Mouse (Mus musculus): Measurements from ENCODE around the gene Fam208b. TPM values are rescaled to one million over a fixed set of nuclear protein-coding genes. Genes with fewer than 3 reads are reported as not detected.

The Fam208b gene
- total and polyA plus RNA-seq, 3 experiments = 12.5 to 28.1 (median 26.4) TPM

DNA sequence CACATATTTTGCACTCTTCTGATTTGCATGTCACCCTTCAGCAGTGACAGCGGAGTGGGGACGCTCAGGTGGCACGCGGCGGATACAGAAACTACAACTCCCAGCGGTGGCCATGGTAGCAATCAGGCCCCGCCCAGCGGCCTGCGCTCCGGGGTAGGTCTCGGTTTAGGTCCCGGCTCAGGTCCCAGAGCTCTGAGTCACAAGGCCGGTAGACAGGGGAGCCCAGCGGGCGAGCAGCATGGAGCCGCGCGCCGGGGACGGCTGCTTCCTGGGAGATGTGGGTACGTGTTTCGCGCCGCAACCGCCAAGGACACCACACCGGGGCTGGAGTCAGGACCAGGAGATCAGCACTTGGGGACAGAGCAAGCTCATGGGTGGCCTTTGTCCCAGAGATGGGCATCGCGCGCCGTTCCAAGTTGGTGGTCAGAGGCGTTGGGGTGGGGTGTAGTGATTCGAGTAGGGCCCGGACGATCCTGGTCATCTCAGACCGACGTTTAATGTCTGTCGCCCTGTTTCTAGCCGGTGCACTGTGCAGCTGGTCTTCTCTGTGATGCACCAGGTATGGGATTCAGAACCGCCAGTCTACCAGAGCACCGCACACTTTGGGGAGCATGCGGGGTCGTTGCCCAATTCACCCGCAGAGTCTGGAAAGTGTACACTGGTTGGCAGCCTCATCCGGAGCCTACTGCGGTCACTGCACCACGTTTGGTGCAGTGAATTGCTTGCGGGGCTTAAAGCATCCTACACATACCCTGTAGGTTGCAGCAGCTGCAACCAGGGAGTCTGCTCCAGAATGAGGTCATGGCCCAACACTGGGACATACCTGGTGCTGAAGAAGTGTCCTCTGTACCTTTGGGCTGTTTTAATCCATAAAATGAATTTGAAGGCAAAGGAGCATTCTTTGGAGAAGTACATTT lies 23.2 kb upstream of the Fam208b start, which contains the start of gene Asb13 (continued):
- TF ChIP-seq GABPA (IDR thresholded peaks at IDR 0.05; ENCODE audit: insufficient replicate concordance, low read depth, low read length) (no peak; the same call in 1 of the 2 replicates), MAFK (IDR thresholded peaks at IDR 0.05; ENCODE audit: insufficient replicate concordance, low read length) (no peak), CTCF (conservative IDR thresholded peaks at IDR 0.05 in 1 of 2, IDR thresholded peaks at IDR 0.05 in 1 of 2; ENCODE audit: low read depth in 2 of 2, low read length in 2 of 2) (no peak), UBTF (IDR thresholded peaks at IDR 0.05; ENCODE audit: low read depth, low read length) (peak; percentile 85; the same call in 1 of the 2 replicates), BHLHE40 (IDR thresholded peaks at IDR 0.05; ENCODE audit: low read depth, low read length) (peak; percentile 98), SIN3A (IDR thresholded peaks at IDR 0.05; ENCODE audit: low read length) (peak; percentile 84), USF2 (conservative IDR thresholded peaks at IDR 0.05; ENCODE audit: low read depth, low read length) (no peak), RAD21 (IDR thresholded peaks at IDR 0.05; ENCODE audit: low read depth, low read length) (no peak), SMC3 (IDR thresholded peaks at IDR 0.05; ENCODE audit: low read depth, low read length) (no peak)

DNA sequence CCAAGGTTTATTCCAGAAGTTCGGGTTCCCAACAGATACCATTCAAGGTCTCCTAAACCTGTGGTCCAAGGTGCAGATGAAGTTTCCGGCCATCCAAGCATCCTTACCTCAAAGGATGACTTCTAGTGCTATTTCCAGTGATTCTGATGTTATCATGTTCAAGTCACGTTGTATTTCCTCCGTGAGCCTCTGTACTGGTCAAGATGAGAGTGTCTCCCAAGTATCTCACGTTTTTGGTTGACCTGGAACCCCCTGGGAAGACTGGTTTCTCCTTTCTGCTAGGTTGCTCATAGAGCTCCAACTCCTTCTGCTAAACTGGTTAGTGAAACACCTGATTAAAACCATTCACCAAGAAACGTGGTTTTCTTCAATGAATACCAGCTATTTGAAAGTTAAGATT lies 22.2 kb upstream of the Fam208b start:
- H3K27me3 ChIP-seq (replicated peaks) = peaks cover 23% of the 10 kb centered on the region
- no peak for TF ChIP-seq MEF2A (IDR thresholded peaks at IDR 0.05; ENCODE audit: borderline replicate concordance, low read depth, low read length)
- no peak for DNase-seq (ENCODE audit: extremely low read depth)
- in situ Hi-C loops (cut with MboI; ENCODE audit: low pct_ligation_motif_present, low pct_unique_long_range_greater_than_20kb, low sequenced_read_pairs) (no loop called here), dilution Hi-C loops (cut with MboI; ENCODE audit: extremely low pct_ligation_motif_present, extremely low pct_unique_long_range_greater_than_20kb, low sequenced_read_pairs) (no loop called here)
- H3K36me3 ChIP-seq (replicated peaks in 1 of 2; ENCODE audit: control insufficient read depth in 1 of 2, insufficient read depth in 1 of 2, low read length in 1 of 2) = no peaks in the 10 kb centered on the region
- H3K4me3 ChIP-seq (replicated peaks in 1 of 3; ENCODE audit: low read depth in 2 of 3, low read length in 2 of 3, poor library complexity in 1 of 3) = no peak overlapping the region
- H3K9me3 ChIP-seq (replicated peaks; ENCODE audit: low read length) = peaks cover 7% of the 10 kb centered on the region
- peaks cover 4 to 15% of the 10 kb centered on the region in 2 experiments; a peak in 3 of 4 replicates for H3K4me1 ChIP-seq (ENCODE audit: control insufficient read depth in 1 of 2, insufficient read depth in 2 of 2)
- H3K27ac ChIP-seq (ENCODE audit: insufficient read depth, low read depth) = no peak overlapping the region
- no peak overlapping the region; the same call in 1 of the 2 replicates for H3K9ac ChIP-seq (ENCODE audit: insufficient read depth, low read depth)
- no peaks in the 10 kb centered on the region for H3K79me2 ChIP-seq (replicated peaks; ENCODE audit: control insufficient read depth, extremely low read depth, insufficient read depth, poor library complexity, severe bottlenecking)
- H3K4me2 ChIP-seq (ENCODE audit: insufficient read depth, low read depth, poor library complexity, severe bottlenecking) = peak overlapping the region; percentile 72; the same call in 1 of the 2 replicates

- Histone ChIP-seq H3K36me3 (replicated peaks in 1 of 2; ENCODE audit: control insufficient read depth in 1 of 2, insufficient read depth in 1 of 2, low read length in 1 of 2) (no peaks in the 10 kb centered on the region), H3K9me3 (replicated peaks; ENCODE audit: low read length) (peaks cover 7% of the 10 kb centered on the region), H3K79me2 (replicated peaks; ENCODE audit: control insufficient read depth, extremely low read depth, insufficient read depth, poor library complexity, severe bottlenecking) (no peaks in the 10 kb centered on the region), H3K27me3 (replicated peaks) (peaks cover 25% of the 10 kb centered on the region), H3K4me1 (ENCODE audit: control insufficient read depth in 1 of 2, insufficient read depth in 2 of 2) (peaks cover 4 to 15% of the 10 kb centered on the region in 2 experiments; a peak in 3 of 4 replicates), H3K4me2 (ENCODE audit: insufficient read depth, low read depth, poor library complexity, severe bottlenecking) (no peak overlapping the region), H3K4me3 (replicated peaks in 1 of 3; ENCODE audit: low read depth in 2 of 3, low read length in 2 of 3, poor library complexity in 1 of 3) (no peak overlapping the region), H3K9ac (ENCODE audit: insufficient read depth, low read depth) (no peak overlapping the region), H3K27ac (ENCODE audit: insufficient read depth, low read depth) (no peak overlapping the region)
- no peak for DNase-seq (ENCODE audit: extremely low read depth)
- TF ChIP-seq ETS1 (conservative IDR thresholded peaks at IDR 0.05; ENCODE audit: low read depth, low read length) (no peak), POLR2A (IDR thresholded peaks at IDR 0.05; ENCODE audit: low read depth, low read length) (no peak), PAX5 (IDR thresholded peaks at IDR 0.05; ENCODE audit: low read length) (no peak), USF1 (IDR thresholded peaks at IDR 0.05; ENCODE audit: low read depth, low read length) (no peak), CTCF (conservative IDR thresholded peaks at IDR 0.05 in 1 of 2, IDR thresholded peaks at IDR 0.05 in 1 of 2; ENCODE audit: low read depth in 2 of 2, low read length in 2 of 2) (no peak), ZNF384 (IDR thresholded peaks at IDR 0.05; ENCODE audit: low read depth, low read length) (no peak), ZMIZ1 (IDR thresholded peaks at IDR 0.05; ENCODE audit: low read depth, low read length) (no peak), HCFC1 (IDR thresholded peaks at IDR 0.05; ENCODE audit: low read depth, low read length) (no peak), TCF12 (IDR thresholded peaks at IDR 0.05; ENCODE audit: low read depth, low read length) (no peak), IRF4 (IDR thresholded peaks at IDR 0.05; ENCODE audit: low read depth, low read length) (no peak), UBTF (IDR thresholded peaks at IDR 0.05; ENCODE audit: low read depth, low read length) (no peak), RCOR1 (conservative IDR thresholded peaks at IDR 0.05; ENCODE audit: low read depth, low read length) (no peak), ELF1 (IDR thresholded peaks at IDR 0.05; ENCODE audit: low read depth, low read length) (no peak), CHD1 (IDR thresholded peaks at IDR 0.05; ENCODE audit: low read depth, low read length) (no peak), MYC (IDR thresholded peaks at IDR 0.05; ENCODE audit: low read depth, low read length) (no peak), MAX (IDR thresholded peaks at IDR 0.05; ENCODE audit: low read length) (no peak), E2F4 (IDR thresholded peaks at IDR 0.05; ENCODE audit: insufficient replicate concordance, low read depth, low read length) (no peak), GABPA (IDR thresholded peaks at IDR 0.05; ENCODE audit: insufficient replicate concordance, low read depth, low read length) (no peak)
- in situ Hi-C loops (cut with MboI; ENCODE audit: low pct_ligation_motif_present, low pct_unique_long_range_greater_than_20kb, low sequenced_read_pairs) (no loop called here), dilution Hi-C loops (cut with MboI; ENCODE audit: extremely low pct_ligation_motif_present, extremely low pct_unique_long_range_greater_than_20kb, low sequenced_read_pairs) (no loop called here)
Observed at GRCm38 (mm10) chr13:3632551-3632950, 21.6 kb upstream of the Fam208b start.

Data from CH12.LX (cell line).